Mouse (Mus musculus) stomach, embryonic 14.5 days (tissue): ENCODE data around the gene Garnl3. TPM values are rescaled to one million over a fixed set of nuclear protein-coding genes. Genes with fewer than 3 reads are reported as not detected.

ENCODE experiments used
- ATAC-seq: fragments of 200-750 bp; cut with Nextera tagmentation; 2 replicates; pipeline ENCODE4 v1.8.0; 2017; ENCODE audit warnings: low read depth, moderate TSS enrichment; ENCODE audit not compliant: insufficient number of reproducible peaks, insufficient read depth, low FRiP score
- H3K27ac ChIP-seq: fragments of 300-500 bp; sonication (generic); 2 replicates; pipeline ENCODE4 v1.5.1; 2014; ENCODE audit warnings: mild to moderate bottlenecking, low read length, moderate library complexity, mixed read lengths
- H3K27me3 ChIP-seq: fragments of 300-500 bp; sonication (generic); 2 replicates; pipeline ENCODE4 v1.6.1; 2014; ENCODE audit warnings: low read length, control low read depth, mixed read lengths; ENCODE audit not compliant: control insufficient read depth, insufficient read depth
- H3K36me3 ChIP-seq: fragments of 300-500 bp; sonication (generic); 2 replicates; pipeline ENCODE4 v1.6.1; 2014; ENCODE audit warnings: mild to moderate bottlenecking, control low read depth, low read length, moderate library complexity, mixed read lengths; ENCODE audit not compliant: control insufficient read depth, insufficient read depth
- H3K4me1 ChIP-seq: fragments of 300-500 bp; sonication (generic); 2 replicates; pipeline ENCODE4 v1.6.1; 2014; ENCODE audit warnings: low read length, control low read depth, mixed read lengths; ENCODE audit not compliant: control insufficient read depth, insufficient read depth
- H3K4me2 ChIP-seq: fragments of 300-500 bp; sonication (generic); replicated peaks from 2 replicates; pipeline ENCODE4 v1.6.1; 2014; ENCODE audit warnings: low read depth, low read length, control low read depth
- H3K4me3 ChIP-seq: fragments of 300-500 bp; sonication (generic); 2 replicates; pipeline ENCODE4 v1.5.1; 2014; ENCODE audit warnings: low read depth, low read length, control low read depth
- H3K9ac ChIP-seq: fragments of 300-500 bp; sonication (generic); replicated peaks from 2 replicates; pipeline ENCODE4 v1.6.1; 2014; ENCODE audit warnings: low read depth, mild to moderate bottlenecking, control low read depth, low read length, moderate library complexity, mixed read lengths
- H3K9me3 ChIP-seq: fragments of 300-500 bp; sonication (generic); 2 replicates; pipeline ENCODE4 v1.6.1; 2016; ENCODE audit warnings: low read depth, low read length, control low read depth; ENCODE audit not compliant: control insufficient read depth
- WGBS: fragments of 180-500 bp; shearing (Covaris S2); extraction: QIAGEN DNeasy Blood & Tissue Kit; methylation state at CpG from one replicate; pipeline ENCODE4 v1.1.7; 2014; 5-methylcytosine and 5-hydroxymethylcytosine counted together
- polyA plus RNA-seq: library from polyadenylated mRNA; unstranded; fragments of >200 nt; fragmentation: Nextera tagmentation; extraction: Ambion mirVana; gene quantifications from 2 replicates; pipeline ENCODE4 v1.2.1, GENCODE M21; 2014

The Garnl3 gene
- polyA plus RNA-seq, 1 experiment from 2014 or later: 22.0 TPM

DNA sequence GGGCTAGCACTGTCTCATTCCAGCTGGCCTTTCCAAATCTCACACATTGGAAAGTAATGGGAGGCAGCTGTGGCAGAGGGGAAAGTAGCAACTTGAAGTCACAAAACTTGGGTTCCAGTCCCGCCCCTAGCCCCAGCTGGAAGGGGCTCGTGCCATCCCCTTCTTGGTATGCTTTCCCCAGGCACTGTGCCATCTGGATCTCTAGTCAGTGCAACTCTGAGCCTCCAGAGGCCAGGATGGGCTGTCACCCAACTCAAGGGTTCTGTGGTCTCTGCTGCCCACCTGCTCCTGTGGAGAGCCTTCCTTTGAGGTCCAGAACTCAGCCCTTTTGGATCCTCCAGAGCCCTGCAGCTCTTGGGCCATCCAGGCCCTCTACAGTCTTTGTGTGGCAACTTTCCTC, 30.7 kb upstream of the Garnl3 start:
- no peaks in the 10 kb centered on the region for H3K36me3 ChIP-seq
- 82% methylated on average over 2 of the region's 2 CpGs for WGBS

GRCm38 (mm10) chr2:33160326-33160973, 29.0 kb upstream of the Garnl3 start:
- Histone ChIP-seq H3K36me3 (no peaks in the 10 kb centered on the region), H3K4me1 (peaks cover 12% of the 10 kb centered on the region), H3K4me3 (no peak overlapping the region), H3K4me2 (no peak overlapping the region), H3K27ac (no peak overlapping the region), H3K9me3 (no peaks in the 10 kb centered on the region), H3K27me3 (no peaks in the 10 kb centered on the region), H3K9ac (no peak overlapping the region)
- WGBS: 67% methylated on average over 12 of the region's 12 CpGs
- ATAC-seq: no peak

More for the DNA sequence above, 30.7 kb upstream of the Garnl3 start:
- Histone ChIP-seq H3K4me1 (peaks cover 20% of the 10 kb centered on the region), H3K9ac (no peak overlapping the region), H3K4me3 (no peak overlapping the region), H3K4me2 (no peak overlapping the region), H3K9me3 (no peaks in the 10 kb centered on the region), H3K27me3 (no peaks in the 10 kb centered on the region), H3K27ac (no peak overlapping the region)
- no peak for ATAC-seq

GRCm38 (mm10) chr2:33159593-33159992, 28.1 kb upstream of the Garnl3 start:
- Histone ChIP-seq H3K36me3 (no peaks in the 10 kb centered on the region), H3K27ac (no peak overlapping the region), H3K27me3 (no peaks in the 10 kb centered on the region), H3K9ac (no peak overlapping the region), H3K9me3 (no peaks in the 10 kb centered on the region), H3K4me1 (peaks cover 4% of the 10 kb centered on the region; the same call in 1 of the 2 replicates), H3K4me2 (no peak overlapping the region), H3K4me3 (no peak overlapping the region)
- no peak for ATAC-seq
- WGBS: 81% methylated on average over 7 of the region's 7 CpGs

- no peaks in the 10 kb centered on the region for H3K36me3 ChIP-seq
- 84% methylated on average over 6 of the region's 6 CpGs for WGBS
- no peak overlapping the region for H3K9ac ChIP-seq
- ATAC-seq: no peak
- no peaks in the 10 kb centered on the region for H3K27me3 ChIP-seq
- no peak overlapping the region for H3K4me3 ChIP-seq
- H3K27ac ChIP-seq: no peak overlapping the region
- no peaks in the 10 kb centered on the region for H3K4me1 ChIP-seq
- H3K4me2 ChIP-seq: no peak overlapping the region
- no peaks in the 10 kb centered on the region for H3K9me3 ChIP-seq
Measured at GRCm38 (mm10) chr2:33158895-33159294, 27.4 kb upstream of the Garnl3 start.

GRCm38 (mm10) chr2:33156283-33156781, 24.9 kb upstream of the Garnl3 start:
- no peak for ATAC-seq
- Histone ChIP-seq H3K36me3 (no peaks in the 10 kb centered on the region), H3K27ac (no peak overlapping the region), H3K27me3 (no peaks in the 10 kb centered on the region), H3K4me3 (no peak overlapping the region), H3K9ac (no peak overlapping the region), H3K4me2 (no peak overlapping the region), H3K9me3 (no peaks in the 10 kb centered on the region), H3K4me1 (no peaks in the 10 kb centered on the region)
- WGBS: 65% methylated on average over 5 of the region's 5 CpGs

DNA sequence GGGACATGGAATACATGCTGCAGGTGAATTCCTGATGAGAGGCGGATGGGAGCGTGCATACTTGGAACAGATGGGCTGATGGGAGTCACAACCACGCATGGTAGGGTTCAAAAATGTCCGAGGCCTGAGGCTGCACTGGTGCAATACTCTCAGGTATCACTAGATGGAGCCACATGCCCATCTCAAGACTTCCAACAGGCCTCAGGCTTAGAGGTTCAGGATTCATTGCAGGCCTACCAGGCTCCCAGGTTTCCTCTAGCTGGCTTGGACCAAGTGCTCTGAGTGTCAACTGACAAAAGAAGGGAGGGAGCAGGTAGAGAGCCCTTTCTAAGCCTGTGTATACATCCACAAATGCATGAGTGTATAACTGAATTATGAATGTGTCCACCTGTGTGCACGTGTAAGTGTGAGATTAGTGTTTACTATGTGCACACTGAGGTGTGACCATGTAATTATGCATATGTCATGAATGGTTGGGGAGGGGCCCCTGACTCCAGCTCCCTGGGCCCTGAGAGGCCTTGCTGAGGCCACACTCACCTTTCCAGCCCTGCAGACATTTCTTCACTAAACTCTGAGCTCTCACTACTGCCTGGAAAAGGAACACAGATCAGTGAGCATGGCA, 23.4 kb upstream of the Garnl3 start:
- Histone ChIP-seq H3K27ac (no peak overlapping the region), H3K9ac (no peak overlapping the region), H3K4me2 (no peak overlapping the region), H3K27me3 (no peaks in the 10 kb centered on the region), H3K9me3 (no peaks in the 10 kb centered on the region), H3K4me3 (no peak overlapping the region), H3K36me3 (no peaks in the 10 kb centered on the region), H3K4me1 (no peaks in the 10 kb centered on the region)
- 20% methylated on average over 5 of the region's 5 CpGs for whole genome bisulfite sequencing
- ATAC-seq: peak; percentile 24; the same call in 1 of the 2 replicates

DNA sequence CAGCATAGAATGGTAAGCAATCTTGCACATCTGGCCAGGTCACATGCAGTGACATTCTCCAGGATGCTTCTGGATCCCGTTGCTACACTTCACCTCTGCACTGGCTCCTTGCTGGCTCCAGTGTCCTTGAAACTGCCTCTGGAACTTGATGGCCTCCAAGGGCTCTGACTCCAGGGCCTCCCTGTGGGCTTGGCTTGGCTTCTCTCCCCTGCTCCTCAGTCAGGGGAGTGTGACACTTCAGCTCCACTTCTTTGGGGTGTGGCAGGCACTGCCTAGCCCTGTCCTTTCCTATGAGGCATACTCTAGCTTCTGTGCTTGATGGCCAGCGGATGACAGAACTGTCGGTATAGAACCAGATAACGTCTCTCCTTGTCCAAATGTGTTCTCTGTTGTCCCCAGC, 15.5 kb upstream of the Garnl3 start:
- Histone ChIP-seq H3K4me2 (no peak overlapping the region), H3K9me3 (no peaks in the 10 kb centered on the region), H3K4me1 (no peaks in the 10 kb centered on the region), H3K27ac (no peak overlapping the region), H3K27me3 (no peaks in the 10 kb centered on the region), H3K9ac (no peak overlapping the region), H3K36me3 (no peaks in the 10 kb centered on the region), H3K4me3 (no peak overlapping the region)
- 86% methylated on average over 4 of the region's 4 CpGs for WGBS
- no peak for ATAC-seq

GRCm38 (mm10) chr2:33143292-33143691, 11.8 kb upstream of the Garnl3 start:
- H3K9ac ChIP-seq: no peak overlapping the region
- H3K9me3 ChIP-seq: no peaks in the 10 kb centered on the region
- H3K27ac ChIP-seq: no peak overlapping the region
- no peak overlapping the region for H3K4me2 ChIP-seq
- 69% methylated on average over 2 of the region's 2 CpGs for WGBS
- no peaks in the 10 kb centered on the region for H3K36me3 ChIP-seq
- no peaks in the 10 kb centered on the region for H3K27me3 ChIP-seq
- no peaks in the 10 kb centered on the region for H3K4me1 ChIP-seq
- no peak overlapping the region for H3K4me3 ChIP-seq
- ATAC-seq: no peak
